Mouse (Mus musculus): Measurements from ENCODE around the gene Slc9c1. TPM values are rescaled to one million over a fixed set of nuclear protein-coding genes. Genes with fewer than 3 reads are reported as not detected.

The Slc9c1 gene
- total RNA-seq, 1 experiment from 2014 or later, result not detected

- DNase-seq, result no peak
Measured at GRCm38 (mm10) chr16:45625342-45625741, 90.2 kb downstream of the Slc9c1 start.

GRCm38 (mm10) chr16:45629497-45630105 is 94.5 kb downstream of the Slc9c1 start:
- no peak for DNase-seq

- peak; percentile 60 for DNase-seq
Measured at GRCm38 (mm10) chr16:45630347-45630960, 95.3 kb downstream of the Slc9c1 start.

- DNase-seq, result peak; percentile 45
Measured at GRCm38 (mm10) chr16:45632420-45632819, 97.3 kb downstream of the Slc9c1 start.

GRCm38 (mm10) chr16:45635826-45636225 is 100.7 kb downstream of the Slc9c1 start:
- no peak for DNase-seq

- no peak for DNase-seq
Measured at GRCm38 (mm10) chr16:45640070-45640762, 105.1 kb downstream of the Slc9c1 start.

- DNase-seq, result no peak
Measured at GRCm38 (mm10) chr16:45641301-45641700, 106.2 kb downstream of the Slc9c1 start.

- DNase-seq, result no peak
Measured at GRCm38 (mm10) chr16:45643944-45644343, 108.8 kb downstream of the Slc9c1 start.

GRCm38 (mm10) chr16:45644380-45644779 is 109.3 kb downstream of the Slc9c1 start:
- peak; percentile 37 for DNase-seq

- DNase-seq, result no peak
Measured at GRCm38 (mm10) chr16:45651497-45651896, 116.4 kb downstream of the Slc9c1 start.

- no peak for DNase-seq
Measured at GRCm38 (mm10) chr16:45653009-45653933, 118.2 kb downstream of the Slc9c1 start.

GRCm38 (mm10) chr16:45653934-45654332 is 118.8 kb downstream of the Slc9c1 start, which contains the start of gene BC016579:
Gene BC016579, minus strand, starts transcription at chr16:45654068.
- DNase-seq, result no peak

GRCm38 (mm10) chr16:45654465-45654864 is 119.4 kb downstream of the Slc9c1 start:
- no peak for DNase-seq

Other genes starting within 250 kb of the Slc9c1 start
- gene Cd200, start 126.3 kb upstream of the Slc9c1 start, total RNA-seq (2021), result 40.1 and 54.1 TPM in 2 replicates
- gene Gm609, start 42.3 kb upstream of the Slc9c1 start, total RNA-seq (2021), result not detected in 2 replicates
- not detected in 2 replicates for gene Gm17783, start 3.3 kb upstream of the Slc9c1 start, total RNA-seq (2021)
- gene Gcsam, start 75.1 kb downstream of the Slc9c1 start, total RNA-seq (2021), result not detected in 2 replicates
- gene BC016579, start 118.8 kb downstream of the Slc9c1 start, total RNA-seq (2021), result 0.15 TPM in 1 of 2 replicates, not detected in the other
- gene Tmprss7, start 158.3 kb downstream of the Slc9c1 start, total RNA-seq (2021), result 0.21 TPM in 1 of 2 replicates, not detected in the other
- gene Tagln3, start 189.3 kb downstream of the Slc9c1 start, total RNA-seq (2021), result 4.9 and 5.0 TPM in 2 replicates
- gene Abhd10, start 207.6 kb downstream of the Slc9c1 start, total RNA-seq (2021), result 23.3 and 30.0 TPM in 2 replicates

Data from adrenal gland, postnatal 25 days (tissue).